Mouse (Mus musculus) ES-Bruce4 (cell line): ENCODE measurements at regions not wholly inside any gene's neighbourhood (a gene's known extent, or its start where the extent isn't known, plus 50 kb on each side); places are given as distances from the start of the nearest gene placed in this dataset.

ENCODE experiments used
- CTCF ChIP-seq: IDR thresholded peaks from one replicate; pipeline ENCODE4 v1.8.1; 2011; ENCODE audit warnings: low read depth, low read length
- EP300 ChIP-seq: IDR thresholded peaks from 2 replicates; pipeline ENCODE4 v1.6.1; 2011; ENCODE audit warnings: low read depth, low read length; ENCODE audit not compliant: insufficient read depth
- POLR2A ChIP-seq: IDR thresholded peaks from one replicate; pipeline ENCODE4 v1.8.1; 2011; ENCODE audit warnings: low read length; ENCODE audit not compliant: insufficient read depth

- no peak for TF ChIP-seq POLR2A
- TF ChIP-seq CTCF: no peak
- no peak for TF ChIP-seq EP300
Observed at GRCm38 (mm10) chr17:88116321-88116720, 51.2 kb upstream of the Fbxo11 start.
